Mouse (Mus musculus) testis, adult 2 months (tissue): ENCODE measurements around the gene Smndc1.

Source experiments
- CTCF ChIP-seq: fragments of 200-500 bp; IDR thresholded peaks from 2 replicates; pipeline ENCODE4 v1.5.1; 2012; ENCODE audit warnings: low read depth, mild to moderate bottlenecking, inconsistent platforms, low read length, moderate library complexity; ENCODE audit not compliant: control insufficient read depth, insufficient read depth, insufficient replicate concordance
- POLR2A ChIP-seq: fragments of 200-500 bp; IDR thresholded peaks from 2 replicates; pipeline ENCODE4 v1.6.1; 2012; ENCODE audit warnings: low read depth, mild to moderate bottlenecking, inconsistent platforms, low read length, moderate library complexity; ENCODE audit not compliant: control insufficient read depth

DNA sequence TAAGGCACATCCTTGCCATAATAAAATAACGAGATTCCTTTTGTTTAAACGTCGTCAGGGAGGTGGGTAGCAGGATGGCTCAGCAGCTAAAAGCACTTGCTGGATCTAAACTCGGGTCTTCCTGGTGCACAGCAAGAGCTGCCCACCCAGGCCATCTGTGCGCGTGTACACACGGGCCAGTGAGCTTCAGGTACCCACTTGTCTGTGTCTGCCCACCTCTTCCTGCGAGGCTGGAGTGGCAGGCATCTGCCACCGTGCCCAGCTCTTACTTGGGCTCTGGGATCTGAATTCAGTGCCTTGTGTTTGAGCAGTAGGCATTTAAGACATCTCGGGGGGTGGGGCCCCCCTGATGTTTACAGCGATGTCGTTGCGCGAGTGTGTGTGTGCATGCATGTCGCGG lies 35.3 kb downstream of the Smndc1 start:
- TF ChIP-seq CTCF (no peak), POLR2A (no peak)
